Mouse (Mus musculus): ENCODE measurements around the gene Tmem163.

The Tmem163 gene

DNA sequence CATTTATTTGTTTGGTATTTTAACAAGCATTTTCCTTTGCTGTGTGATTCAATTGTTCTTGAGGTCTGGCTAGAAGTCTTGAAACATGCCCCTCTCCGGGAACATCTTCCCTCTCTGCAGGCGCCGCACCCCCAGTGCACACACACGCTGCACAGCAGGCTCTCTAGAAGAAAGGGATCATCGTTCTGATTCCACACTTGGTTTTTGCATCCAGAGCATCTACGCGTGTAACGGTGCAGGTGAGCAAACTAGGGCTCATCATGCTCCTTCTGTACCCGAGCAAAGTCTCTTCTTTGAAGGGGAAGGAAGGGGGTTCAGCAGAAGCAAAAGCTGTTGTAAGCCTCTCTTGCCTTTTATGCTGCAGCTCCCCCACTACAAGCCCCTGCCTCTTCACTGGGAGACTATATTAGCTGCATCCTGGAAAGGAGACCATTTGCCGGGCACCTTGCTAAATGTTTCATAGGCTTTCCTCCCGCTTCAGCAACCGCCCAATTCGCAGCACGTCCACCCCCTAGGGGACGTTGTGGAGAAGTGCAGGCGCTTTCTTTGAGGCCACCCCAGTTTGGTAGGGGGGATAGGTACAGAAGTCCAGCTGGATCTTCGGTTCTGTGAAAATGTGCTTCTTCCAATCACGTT is at the start of gene Tmem163:
Gene Tmem163, minus strand, starts transcription at position 51 of the 636 bp plus-strand sequence.
- peak; percentile 31 to 59 for DNase-seq

DNA sequence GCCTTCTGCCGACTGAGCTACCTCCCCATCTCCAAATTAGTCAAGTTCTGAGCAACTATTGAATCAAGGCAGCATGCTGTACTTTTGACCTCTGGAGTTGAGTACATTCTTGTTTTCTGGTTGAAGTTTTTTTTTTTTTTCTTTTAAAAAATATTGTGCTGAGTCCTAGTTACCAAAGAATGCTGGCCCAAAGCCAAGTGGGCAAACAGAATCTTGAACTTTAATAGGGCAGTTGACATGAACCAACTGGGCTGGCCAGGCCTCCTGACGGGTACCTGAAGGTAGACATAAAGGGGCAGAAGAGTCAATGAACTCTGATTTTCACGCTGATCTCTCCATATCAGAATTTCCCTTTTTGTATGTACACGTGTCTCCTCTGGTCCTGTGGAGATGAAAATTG is 49.7 kb upstream of the Tmem163 start, which contains the start of gene Acmsd:
Gene Acmsd, plus strand, starts transcription at position 318 of the 400 bp plus-strand sequence.
- DNase-seq = no peak

DNA sequence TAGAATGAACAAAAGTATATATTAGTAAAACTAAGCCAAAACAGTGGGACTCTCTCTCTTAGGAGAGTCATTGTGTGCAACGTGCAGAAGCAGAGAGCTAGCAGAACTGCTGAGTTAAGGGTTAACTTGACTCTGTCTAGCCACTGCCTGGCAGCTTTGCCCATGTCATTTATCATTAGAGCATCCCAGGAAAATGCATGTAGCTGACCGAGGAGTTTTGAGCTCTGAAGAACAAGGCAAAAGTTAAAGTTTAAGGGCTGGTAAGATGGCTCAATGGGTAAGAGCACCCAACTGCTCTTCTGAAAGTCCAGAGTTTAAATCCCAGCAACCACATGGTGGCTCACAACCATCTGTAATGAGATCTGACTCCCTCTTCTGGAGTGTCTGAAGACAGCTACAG is 44.2 kb upstream of the Tmem163 start:
- no peak for DNase-seq

DNA sequence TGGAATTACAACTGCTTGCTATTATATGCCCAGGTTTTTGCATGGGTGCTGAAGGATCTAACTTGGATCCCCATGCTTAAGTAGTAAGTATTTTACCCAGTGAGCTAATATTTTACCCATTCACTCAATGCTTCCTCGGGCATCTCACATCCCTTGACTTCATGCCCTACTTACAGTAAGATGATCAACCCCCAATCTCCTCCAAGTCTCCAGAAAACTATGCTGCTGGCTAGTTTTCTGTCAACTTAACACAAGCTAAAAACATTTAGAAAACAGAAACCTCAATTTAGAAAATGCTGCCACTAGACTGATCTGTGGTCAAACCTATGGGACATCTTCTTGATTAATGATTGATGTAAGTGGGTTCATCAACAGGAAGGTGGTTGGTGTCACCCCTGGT is 38.9 kb upstream of the Tmem163 start:
- DNase-seq = no peak

DNA sequence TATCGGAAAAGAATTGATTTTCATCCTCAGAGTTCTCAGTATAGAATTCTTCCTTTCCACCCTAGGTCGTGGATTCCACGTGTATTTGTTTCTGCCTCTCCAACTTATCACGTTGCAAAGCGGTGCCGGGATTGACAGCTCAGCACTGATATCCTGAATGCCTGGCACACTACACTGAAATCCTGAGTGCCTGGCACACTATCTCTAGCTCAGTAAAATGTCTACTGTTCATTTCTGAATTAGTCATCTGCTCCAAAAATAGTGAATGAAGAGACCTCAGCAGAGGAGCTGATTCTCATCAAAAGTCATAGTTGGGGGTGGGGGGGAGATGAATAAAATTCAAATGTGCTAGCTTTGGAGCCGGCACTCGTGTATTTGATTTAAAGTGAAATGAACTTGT is 37.1 kb upstream of the Tmem163 start:
- DNase-seq = no peak

DNA sequence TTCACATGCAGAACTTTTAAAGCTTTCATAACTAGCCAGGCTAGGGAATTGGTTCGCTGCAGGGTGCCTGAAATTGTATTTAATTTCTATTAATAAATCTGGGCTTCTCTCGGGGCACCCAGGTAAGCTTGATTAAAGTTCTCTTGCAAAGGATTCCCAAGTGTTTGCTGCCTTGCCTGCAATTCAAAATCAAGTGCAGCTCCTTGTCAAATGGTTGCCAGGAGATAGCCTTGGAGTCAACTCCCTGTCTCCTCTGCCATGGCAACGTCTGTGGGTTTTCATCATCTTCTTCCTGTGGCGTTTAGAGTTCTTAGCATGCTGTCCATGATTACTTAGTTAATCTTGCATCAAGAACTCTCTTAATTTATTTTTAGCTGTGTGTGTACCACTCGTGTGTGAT is 26.9 kb upstream of the Tmem163 start:
- DNase-seq = no peak

DNA sequence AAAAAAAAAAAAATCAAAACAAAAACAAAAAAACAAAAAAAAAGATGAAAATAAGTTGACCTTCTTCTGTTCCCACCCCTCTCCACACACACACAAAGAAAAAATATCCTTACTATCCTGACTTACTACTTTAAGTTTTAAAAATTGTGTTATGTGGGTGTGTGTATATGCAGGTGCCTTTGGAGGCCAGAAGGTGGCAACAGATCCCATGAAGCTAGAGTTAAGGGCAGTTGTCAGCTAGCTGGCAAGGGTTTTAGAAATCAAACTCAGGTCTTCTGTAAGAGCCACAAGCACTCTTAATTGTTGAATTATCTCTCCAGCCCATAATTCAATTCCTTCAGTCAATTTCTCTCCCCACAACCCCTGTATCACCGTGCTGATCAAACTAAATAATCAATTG is 22.8 kb upstream of the Tmem163 start:
- no peak for DNase-seq

DNA sequence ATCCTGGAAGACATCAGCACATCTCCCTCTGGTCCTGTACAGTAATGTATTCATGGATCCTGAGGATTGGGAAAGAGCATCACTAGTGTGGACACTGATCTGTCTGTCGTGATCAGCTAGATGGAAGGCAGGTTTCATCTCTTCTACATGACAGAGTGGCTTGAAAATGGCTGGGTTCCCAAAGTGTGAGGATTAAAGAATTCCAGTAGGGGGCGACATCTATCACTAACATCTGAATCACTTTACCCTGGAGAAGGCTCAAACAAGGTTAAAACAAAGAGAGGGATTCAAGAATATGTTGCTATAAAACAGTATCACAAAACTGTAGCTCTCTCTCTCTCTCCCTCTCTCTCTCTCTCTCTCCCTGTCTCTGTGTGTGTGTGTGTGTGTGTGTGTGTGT is 17.2 kb upstream of the Tmem163 start:
- DNase-seq = no peak

DNA sequence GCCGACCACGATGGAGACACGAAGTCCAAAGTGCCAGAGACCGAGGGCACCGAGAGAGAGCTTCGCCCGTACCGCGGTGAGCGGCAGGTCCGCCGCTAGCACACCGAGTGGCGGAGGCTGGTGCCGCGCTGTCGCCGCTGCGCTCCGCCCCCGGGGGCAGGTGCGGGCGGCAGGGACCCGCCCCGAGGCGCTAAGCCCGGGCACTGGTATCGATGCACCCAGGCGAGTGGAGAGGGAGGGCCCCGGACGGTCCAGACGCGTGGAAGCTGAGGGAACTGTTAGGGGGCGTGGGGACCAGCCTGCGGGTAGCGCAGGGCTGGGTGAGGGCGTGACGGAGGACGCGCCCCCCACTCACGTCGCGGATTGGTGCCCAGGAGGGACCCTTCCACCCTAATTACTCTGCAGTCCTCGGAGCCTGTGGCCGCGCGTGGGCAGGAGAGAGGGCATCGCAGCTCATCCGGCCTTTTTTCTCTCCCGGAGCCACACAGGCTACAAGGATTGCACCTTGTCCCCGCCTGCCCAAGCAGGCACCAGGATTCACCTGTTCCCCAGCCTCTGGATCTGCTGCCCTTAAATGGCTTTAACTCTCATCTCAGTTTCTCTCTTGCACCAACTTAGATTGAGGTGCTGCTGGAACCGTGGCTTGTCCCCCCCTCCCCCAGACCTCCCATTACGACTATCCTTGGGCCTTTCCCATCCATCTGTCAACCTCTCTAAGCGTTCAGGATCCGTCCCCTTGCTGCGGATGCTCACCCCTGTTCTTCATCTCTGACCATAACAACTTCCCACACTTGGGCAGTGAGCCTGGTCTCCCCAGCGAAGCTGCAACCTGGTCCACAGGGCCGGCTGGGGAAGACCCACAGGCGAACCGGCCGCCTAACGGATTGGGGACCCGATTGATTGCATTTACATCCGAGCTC is 1.4 kb downstream of the Tmem163 start:
- peak; percentile 52 to 67 for DNase-seq

DNA sequence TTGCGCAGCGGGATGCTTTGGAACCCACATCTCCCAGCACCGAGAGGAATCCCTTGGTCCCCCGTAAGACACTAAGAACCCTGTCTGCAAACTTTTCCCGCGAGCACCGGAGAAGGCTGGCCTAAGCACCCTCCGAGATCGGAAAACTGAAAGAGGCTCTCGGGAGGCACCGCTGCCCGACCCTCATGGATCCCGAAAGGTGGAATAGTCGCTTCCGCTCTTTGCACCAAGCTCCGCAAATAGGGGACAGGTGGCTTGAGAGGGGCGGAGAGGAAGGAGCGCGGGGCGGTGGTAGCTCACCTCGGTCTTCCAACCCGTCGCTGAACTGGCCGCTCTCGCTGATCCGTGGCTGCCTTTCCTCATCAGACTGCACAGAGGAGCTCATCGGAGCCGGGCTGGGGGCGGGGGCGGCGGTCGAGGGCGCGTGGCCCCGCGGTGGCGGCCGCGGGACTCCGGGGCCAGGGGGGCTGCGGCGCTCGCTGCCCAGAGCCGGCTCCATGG is 2.2 kb downstream of the Tmem163 start:
- DNase-seq = peak in 1 of 2 experiments; percentile 14

DNA sequence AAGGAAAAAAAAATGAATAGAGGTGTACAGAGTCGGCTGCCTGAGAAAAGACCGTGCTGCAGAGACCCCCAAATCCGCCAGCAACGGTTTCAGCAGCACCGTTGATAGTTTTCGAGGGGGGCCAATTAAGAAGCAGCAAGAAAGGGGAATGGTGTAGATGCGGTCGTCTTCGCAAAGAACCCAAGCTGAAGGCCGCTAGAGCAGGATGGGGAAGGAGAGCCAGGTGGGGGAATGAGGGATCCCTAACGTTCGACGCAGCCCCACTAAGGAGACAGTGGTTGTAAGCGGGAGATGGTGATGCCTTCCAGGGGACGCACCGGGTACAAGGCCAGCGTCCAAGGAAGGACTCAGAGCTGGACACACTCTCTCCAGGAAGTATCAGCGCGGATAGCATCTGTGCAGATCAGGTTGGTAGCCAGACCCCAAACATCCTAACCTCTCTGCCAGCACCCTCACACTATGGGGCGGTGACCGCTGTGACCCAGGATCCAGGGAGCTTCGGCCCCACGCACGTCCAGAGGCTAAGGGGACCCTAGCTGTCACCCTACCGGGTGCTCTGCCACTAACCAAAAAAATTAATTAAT is 2.7 kb downstream of the Tmem163 start:
- DNase-seq = no peak

DNA sequence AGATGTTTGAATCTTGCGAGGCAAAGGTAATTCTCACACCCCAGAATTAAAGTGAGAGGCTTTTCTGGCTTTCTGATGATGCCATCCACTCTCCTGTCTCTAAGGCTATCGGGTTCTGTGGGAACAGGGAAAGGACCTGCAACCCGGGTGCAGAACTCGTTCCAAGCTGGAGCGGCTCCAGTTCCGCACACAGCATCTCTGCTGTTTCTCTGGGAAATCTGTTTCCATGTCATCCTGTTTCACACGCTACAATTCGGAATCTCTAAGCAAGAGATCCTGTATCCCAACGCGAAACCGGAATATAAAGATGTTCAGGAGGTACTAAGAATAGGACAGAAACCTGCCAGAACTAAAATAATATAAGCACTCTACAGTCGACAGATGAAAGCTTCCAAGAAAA is 3.2 kb downstream of the Tmem163 start:
- no peak for DNase-seq

DNA sequence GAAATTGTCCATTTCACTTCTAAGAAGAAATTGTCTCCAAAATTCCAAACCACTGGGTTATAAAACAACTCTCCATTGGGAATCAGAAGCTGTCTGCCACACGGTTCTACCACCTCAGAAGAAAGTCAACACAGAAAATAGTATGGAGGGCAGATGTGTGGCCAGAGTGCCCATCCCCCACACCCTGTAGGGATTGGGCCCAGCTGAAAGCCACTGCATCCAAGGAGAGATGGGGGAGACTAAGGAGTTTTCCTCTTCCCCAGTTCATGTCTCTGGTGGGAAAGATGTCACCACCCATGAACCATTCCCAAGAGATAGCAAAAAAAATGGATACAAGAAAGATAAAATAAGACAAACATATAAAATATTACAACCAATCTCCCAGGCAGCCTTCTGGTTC is 4.1 kb downstream of the Tmem163 start:
- no peak for DNase-seq

DNA sequence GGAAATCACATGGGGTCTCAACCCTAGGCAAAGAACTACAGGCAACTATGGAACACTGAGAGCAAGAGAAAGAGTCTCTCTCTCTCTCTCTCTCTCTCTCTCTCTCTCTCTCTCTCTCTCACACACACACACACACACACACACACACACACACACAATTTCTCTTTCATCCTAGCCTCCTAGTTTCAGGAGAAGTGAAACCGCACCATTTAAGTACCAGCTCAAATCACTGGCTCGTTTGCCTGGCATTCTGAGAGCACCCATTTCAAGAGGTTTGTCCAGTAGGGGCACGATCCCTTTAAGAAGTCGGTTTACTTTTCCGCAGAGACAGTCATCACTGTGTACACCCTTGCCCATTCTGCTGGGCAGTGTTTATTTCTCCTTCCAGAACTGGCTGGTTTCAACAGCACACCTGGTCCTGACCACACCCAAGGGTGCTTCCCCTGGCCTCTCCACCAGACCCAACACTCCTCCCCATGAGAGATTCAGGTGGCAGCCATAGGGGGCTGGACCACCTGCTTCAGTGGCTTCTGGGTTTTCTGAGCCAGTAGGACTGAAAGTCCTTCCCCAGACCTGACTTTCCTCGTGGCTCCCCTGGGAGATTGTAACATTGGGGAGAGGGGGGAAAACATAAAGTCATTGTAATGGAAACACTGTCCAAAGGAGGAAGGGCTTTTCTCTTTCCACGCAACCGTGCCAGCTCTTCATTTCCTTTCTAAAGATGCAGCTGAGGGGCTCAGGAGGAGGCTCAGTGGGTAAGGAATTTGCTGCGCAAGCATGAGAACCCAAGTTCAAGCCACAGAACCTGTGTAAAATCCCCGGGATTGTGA is 5.9 kb downstream of the Tmem163 start:
- peak in 1 of 2 experiments; percentile 27 for DNase-seq

DNA sequence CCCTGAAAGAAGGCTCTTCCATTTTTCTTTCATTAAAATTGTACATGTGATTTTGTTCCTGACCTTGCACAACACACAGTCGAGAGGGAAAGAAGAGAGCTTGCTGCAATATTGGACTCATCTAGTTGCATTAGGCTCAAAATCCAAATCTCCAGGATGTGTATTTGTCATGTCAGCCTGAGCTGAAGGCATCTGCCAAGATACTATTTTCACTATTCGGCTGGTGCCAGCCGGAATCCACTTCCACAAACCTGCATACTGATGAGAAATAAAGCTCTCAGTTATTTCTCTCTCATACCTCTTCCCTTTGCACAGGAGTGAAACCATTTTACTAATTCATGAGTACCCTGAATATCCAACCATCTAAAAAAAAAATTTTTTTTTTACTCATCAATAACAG is 11.2 kb downstream of the Tmem163 start:
- no peak for DNase-seq

DNA sequence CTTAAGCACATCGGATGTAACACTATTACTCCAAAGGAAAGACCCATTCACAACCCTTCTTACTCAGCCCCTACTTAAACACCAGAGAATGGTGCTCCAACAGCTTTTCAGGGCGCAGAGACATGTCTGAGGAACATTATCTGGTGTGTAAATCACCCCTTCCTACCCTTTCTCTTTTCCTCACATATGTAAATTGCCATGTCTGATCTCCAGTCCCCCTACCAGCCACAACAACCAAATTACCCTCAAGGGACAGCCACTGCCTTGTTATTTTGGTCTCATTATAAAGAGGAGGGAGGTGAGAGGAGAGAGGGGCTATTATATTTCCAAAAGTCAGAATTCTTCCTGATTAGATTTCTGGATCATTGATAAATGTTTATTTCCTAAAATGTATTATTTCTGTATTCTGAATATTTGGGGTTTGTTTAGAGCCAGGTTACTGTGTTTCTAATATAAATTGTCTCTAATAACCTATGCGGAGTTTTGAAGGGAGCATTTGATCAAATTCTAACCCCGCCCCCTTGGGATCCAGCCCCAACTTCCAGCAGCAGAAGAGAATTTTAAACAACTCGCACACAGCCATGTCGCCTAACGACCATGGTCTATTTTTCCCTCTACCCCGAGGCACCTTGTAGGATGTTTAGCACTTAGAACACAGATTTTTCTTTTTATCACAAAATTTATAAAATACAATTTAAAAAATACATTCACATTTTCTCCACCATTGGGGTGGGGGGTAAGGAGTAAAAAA is 12.1 kb downstream of the Tmem163 start:
- no peak for DNase-seq

DNA sequence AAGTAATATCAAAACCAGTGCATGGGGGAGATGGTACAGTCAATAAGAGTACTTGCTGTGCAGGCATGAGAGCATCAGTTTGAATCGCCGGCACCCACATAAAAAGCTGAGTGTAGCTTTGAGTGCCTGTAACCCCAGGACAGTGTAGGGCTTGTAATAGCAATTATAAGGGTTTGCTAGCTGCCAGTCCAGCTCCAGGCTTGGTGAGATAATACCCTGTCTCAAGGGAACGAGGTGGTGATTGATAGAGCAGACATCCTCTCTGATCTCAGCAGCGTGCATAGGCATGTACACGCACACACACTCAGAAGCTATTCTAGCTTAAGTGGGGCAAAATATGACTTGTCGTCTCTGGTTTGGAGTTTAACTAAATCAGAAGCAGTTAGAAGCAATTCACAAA is 13.1 kb downstream of the Tmem163 start:
- no peak for DNase-seq

DNA sequence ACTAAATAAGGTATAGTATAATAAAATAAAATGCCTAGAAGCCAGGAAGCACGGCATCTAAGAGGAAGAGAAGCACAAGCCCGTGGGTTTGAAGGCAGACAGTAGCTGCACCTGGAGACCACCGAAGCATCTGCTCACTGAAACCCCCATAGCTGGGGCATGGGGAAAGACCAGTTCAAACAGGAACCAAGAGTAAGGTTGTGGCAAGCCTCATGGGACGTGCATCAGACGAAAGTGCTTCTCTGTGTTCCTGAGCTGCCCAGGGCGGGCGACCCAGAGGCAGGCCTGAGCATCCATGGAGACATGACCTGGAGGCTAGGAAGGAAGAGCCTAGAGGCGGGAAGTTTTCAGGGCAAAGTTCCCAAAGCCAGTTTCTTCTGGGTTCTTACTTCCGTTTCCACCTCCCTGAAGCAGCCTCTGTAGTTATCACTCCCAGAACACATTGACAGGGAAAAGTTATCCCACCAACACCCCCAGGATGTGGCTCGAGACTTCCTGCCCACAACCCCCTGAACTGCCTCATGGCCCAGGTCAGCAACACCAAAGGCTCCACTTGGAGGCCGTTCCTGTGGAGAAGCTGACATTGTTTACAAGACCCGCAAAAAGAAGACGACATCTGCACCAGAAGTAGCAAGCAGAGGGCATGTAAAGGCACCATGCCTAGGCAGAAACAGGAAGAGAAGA is 16.8 kb downstream of the Tmem163 start:
- no peak for DNase-seq

DNA sequence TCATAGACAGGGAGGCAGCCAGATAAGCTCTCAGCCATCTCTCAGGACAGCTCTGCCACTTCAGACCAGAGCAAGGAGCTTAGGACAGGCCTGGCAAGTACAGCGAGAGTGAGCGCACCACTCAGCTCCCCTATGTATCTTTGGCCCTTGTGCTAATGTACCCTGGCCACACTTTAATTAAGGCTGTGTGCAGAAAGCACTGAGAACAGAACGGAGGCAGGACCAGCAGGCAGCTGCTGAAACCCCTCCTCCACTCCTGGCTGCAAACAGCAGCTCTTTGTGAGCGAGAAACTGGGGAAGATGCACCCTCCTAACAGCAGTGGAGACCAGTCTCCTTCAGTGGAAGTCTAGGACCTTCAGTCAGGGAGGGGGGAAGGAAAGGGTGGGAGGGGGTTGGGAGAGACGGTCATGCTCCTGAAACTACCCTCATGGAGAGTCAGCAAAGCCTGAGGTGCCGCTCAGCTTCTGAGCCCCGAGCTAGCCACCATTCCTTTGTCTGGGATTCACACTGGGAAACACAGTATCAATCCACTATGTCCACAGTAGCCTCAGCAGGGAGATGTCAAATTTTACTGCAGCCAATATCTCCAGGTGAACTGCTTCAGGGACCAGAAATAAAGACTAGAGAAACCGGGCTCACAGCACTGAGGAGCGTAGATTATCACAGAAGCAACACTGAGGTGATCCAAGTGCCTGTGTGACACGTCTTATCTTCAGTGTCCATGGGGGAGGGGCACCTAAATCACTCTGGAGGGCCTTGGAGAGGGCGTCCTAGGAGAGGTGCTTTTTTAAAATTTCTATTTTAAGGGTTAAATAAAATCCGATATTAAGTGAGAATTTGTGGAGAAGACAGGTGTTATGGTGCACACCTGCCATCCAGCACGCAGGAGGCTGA is 18.0 kb downstream of the Tmem163 start:
- no peak for DNase-seq

DNA sequence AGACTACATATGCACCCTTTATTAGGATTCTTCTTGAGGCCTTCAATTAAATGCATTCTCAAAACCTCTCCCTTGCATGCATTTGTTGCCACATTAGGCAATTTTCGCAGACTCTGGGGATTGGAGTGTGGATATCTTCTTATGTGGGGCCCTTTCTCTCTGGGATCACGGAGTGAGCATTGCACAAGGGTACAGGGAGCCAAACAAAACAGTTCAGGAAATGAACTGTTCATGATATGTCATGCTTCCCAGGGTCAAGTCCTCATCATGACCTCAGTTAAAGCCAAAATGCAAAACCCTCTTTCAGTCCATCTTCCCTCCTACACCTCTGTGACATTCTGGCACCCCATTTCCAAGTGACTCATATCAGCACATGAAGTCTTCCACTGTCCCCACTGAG is 27.8 kb downstream of the Tmem163 start:
- DNase-seq = no peak
